Mouse (Mus musculus) bone marrow, adult 2 months (tissue): ENCODE data around the gene Gm21970.

Experiments
- CTCF ChIP-seq: fragments of 200-500 bp; IDR thresholded peaks from 2 replicates; pipeline ENCODE4 v1.5.1; 2011; ENCODE audit warnings: low read length, control low read depth; ENCODE audit not compliant: control insufficient read depth, insufficient read depth
- POLR2A ChIP-seq: fragments of 200-500 bp; IDR thresholded peaks from 2 replicates; pipeline ENCODE4 v1.6.1; 2011; ENCODE audit warnings: low read depth, mild to moderate bottlenecking, control low read depth, low read length, borderline replicate concordance; ENCODE audit not compliant: control insufficient read depth

DNA sequence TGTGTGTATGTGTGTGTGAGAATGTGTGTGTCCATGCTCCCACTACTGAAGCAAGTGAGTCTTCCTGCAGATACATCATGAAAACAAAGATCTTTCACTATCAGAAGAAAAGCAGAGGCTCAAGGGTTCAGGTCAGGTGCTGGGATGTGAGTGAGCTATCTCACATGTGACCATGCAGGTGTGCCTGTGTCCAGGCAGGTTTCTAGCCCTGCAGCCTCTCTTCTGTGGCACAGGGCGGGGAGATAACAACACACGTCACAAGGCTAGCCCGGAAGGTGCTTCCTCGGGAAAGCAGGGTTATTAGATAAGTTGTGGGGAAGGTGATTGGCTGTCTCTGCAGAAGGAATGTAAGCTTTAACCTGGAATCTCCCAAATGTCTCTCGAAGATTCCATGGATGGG, 11.4 kb upstream of the Gm21970 start:
- TF ChIP-seq CTCF (no peak), POLR2A (no peak)
